Mouse (Mus musculus): Measurements from ENCODE around the gene Kir3dl1.
"Not testable (repeated sequence)": the region's sequence is repeated elsewhere in the genome, so short reads cannot be mapped to it uniquely, and the experiment has no call there.

Gene Kir3dl1

GRCm38 (mm10) chrX:136517699-136518098, at the start of gene Kir3dl1:
TSS of gene Kir3dl1 (plus strand) at chrX:136517999.
- not testable (repeated sequence) for DNase-seq

GRCm38 (mm10) chrX:136543956-136544355, 26.2 kb downstream of the Kir3dl1 start, which contains the start of gene Kir3dl2:
TSS of gene Kir3dl2 (minus strand) at chrX:136544056.
- not testable (repeated sequence) for DNase-seq

GRCm38 (mm10) chrX:136569094-136569493, 51.3 kb downstream of the Kir3dl1 start:
- DNase-seq = not testable (repeated sequence)

All from kidney, adult 8-10 months (tissue).